Mouse (Mus musculus): ENCODE results near the gene Tecta. TPM values are rescaled to one million over a fixed set of nuclear protein-coding genes. Genes with fewer than 3 reads are reported as not detected.

Gene Tecta
- not detected in 2 replicates for polyA plus RNA-seq (2012; ENCODE audit: insufficient read depth, insufficient read length, missing spikeins)

DNA sequence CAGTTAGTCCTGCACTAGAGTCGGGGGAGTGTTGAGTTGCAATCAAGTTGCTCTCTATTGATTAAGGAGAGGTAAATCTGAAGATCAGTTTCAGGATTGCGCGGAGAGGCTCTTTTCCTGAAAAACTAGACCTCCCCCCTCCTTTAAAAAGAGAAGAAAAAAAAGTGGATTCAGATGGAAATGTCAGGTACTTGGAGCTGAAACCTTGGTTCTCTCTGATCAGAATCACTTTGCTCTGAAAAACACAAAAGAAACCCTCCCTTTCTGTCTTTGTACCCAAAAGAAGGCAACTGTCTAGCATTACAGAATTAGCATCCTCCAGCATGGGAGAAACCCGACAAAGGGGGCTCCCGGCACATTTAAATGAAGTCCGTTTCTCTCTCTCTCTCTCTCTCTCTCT, at the start of gene Tecta:
TSS of gene Tecta (minus strand) at position 101 of the 400 bp plus-strand sequence.
- Histone ChIP-seq H3K4me3 (ENCODE audit: insufficient read depth, low read length) (no peak within 1 kb of the TSS), H3K27ac (ENCODE audit: insufficient read depth, low read depth, low read length) (no peak within 1 kb of the TSS), H3K4me1 (ENCODE audit: control insufficient read depth, insufficient read depth, low read length) (no peaks in the 10 kb centered on the region)
- TF ChIP-seq CTCF (IDR thresholded peaks at IDR 0.05; ENCODE audit: low read depth, low read length) (no peak), POLR2A (IDR thresholded peaks at IDR 0.05; ENCODE audit: borderline replicate concordance, low read depth, low read length) (no peak)

DNA sequence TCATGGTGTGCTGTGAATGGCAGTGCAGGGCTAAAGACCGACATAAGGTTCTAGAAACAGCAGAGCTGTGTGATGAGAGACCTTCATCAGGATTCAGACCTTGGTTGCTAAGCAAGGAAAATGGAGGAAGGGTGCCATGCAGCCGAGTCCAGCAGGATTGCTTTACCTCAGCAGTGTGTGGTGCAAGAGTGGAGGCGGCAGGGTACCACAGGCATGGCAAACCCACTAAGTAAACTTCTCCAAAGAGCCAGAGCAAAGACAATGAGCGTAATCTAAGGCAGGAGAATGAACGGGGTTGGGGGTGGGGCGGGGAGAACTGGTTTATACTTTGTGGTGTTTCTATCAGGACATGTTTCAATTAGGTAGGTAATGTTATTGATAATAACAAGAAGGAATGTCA, 49.3 kb upstream of the Tecta start:
- Histone ChIP-seq H3K4me3 (ENCODE audit: insufficient read depth, low read length) (no peak overlapping the region), H3K4me1 (ENCODE audit: control insufficient read depth, insufficient read depth, low read length) (no peaks in the 10 kb centered on the region), H3K27ac (ENCODE audit: insufficient read depth, low read depth, low read length) (no peak overlapping the region)
- TF ChIP-seq POLR2A (IDR thresholded peaks at IDR 0.05; ENCODE audit: borderline replicate concordance, low read depth, low read length) (no peak), CTCF (IDR thresholded peaks at IDR 0.05; ENCODE audit: low read depth, low read length) (no peak)

DNA sequence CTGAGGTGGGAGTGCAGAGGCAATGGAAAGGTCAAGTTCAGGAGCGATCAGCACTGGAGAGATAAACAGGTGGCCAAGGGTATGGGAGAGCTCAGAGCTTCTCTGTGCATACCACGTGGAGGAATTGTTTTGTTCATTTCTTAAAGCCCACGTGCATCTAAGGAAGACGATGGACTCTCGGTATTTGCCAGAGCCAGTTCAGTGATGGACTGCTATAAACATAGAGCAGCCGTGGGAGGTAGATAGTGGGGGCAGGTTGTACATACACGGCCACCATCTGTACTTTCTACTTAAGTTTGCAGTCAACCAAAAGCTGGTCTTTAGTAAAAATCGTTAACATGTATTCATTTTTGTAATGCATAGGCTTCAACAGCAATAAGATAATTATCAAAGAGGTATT, 42.4 kb upstream of the Tecta start:
- Histone ChIP-seq H3K4me1 (ENCODE audit: control insufficient read depth, insufficient read depth, low read length) (no peaks in the 10 kb centered on the region), H3K27ac (ENCODE audit: insufficient read depth, low read depth, low read length) (no peak overlapping the region), H3K4me3 (ENCODE audit: insufficient read depth, low read length) (no peak overlapping the region)
- no peak for TF ChIP-seq POLR2A (IDR thresholded peaks at IDR 0.05; ENCODE audit: borderline replicate concordance, low read depth, low read length)
- no peak for TF ChIP-seq CTCF (IDR thresholded peaks at IDR 0.05; ENCODE audit: low read depth, low read length)

DNA sequence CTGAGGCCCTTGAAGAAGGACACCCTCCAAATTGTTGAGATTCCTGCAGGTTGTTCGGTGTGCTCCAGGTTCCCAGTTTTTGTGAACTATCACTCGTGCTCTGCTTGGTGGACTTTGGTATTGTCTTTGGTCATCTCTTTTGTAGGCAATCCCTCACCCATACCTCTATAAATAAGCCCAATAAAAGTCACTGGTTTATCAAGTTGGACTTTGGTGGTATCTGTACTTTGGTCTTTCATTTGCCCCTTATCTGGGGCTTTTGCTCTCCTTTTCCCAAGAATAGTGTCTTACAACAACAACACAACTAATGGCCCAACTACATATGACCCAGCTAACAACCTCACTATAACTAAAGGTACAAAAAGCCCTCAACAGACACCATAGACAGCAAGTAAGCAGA, 41.5 kb upstream of the Tecta start:
- TF ChIP-seq CTCF (IDR thresholded peaks at IDR 0.05; ENCODE audit: low read depth, low read length) (no peak), POLR2A (IDR thresholded peaks at IDR 0.05; ENCODE audit: borderline replicate concordance, low read depth, low read length) (no peak)
- Histone ChIP-seq H3K4me3 (ENCODE audit: insufficient read depth, low read length) (no peak overlapping the region), H3K27ac (ENCODE audit: insufficient read depth, low read depth, low read length) (no peak overlapping the region), H3K4me1 (ENCODE audit: control insufficient read depth, insufficient read depth, low read length) (no peaks in the 10 kb centered on the region)

DNA sequence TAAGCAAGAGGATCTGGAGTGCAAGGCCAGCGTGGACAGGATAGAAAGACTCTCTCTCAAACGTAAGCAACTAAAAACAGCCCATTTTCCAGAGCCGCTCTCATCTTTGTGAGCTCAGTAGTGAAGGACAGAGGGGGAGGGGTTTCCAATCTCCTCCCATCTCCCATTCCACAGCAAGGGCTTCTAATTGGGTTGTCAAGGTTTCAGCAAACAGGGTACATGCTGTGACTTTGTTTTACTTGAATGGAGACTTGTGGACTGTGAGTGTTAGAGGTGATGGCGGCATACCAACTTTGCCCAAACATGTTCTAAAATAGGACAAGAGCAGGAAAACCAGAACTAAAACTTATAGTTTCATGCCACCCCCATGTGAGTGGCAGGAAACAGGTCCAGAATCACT, 39.7 kb upstream of the Tecta start:
- Histone ChIP-seq H3K27ac (ENCODE audit: insufficient read depth, low read depth, low read length) (no peak overlapping the region), H3K4me1 (ENCODE audit: control insufficient read depth, insufficient read depth, low read length) (no peaks in the 10 kb centered on the region), H3K4me3 (ENCODE audit: insufficient read depth, low read length) (no peak overlapping the region)
- TF ChIP-seq CTCF (IDR thresholded peaks at IDR 0.05; ENCODE audit: low read depth, low read length) (no peak), POLR2A (IDR thresholded peaks at IDR 0.05; ENCODE audit: borderline replicate concordance, low read depth, low read length) (no peak)

DNA sequence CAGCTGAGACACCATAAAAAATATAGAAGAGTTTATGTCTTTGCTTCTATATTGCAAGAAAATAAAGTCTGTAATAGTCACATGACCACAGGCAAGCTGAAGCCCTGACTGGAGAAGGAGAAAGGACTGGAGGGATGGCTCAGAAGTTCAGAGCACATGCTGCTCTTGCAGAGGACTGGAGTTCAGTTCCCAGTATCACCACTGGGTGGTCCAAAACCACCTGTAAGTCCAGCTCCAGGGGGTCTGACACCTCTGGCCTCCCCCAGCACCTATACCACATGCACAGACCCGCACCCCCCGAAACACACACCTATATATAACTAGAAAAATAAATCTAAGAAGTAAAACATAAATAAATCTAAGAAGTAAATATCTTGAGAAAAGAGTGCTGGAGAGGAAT, 32.4 kb upstream of the Tecta start:
- Histone ChIP-seq H3K4me1 (ENCODE audit: control insufficient read depth, insufficient read depth, low read length) (peaks cover 7% of the 10 kb centered on the region; the same call in 1 of the 2 replicates), H3K27ac (ENCODE audit: insufficient read depth, low read depth, low read length) (no peak overlapping the region), H3K4me3 (ENCODE audit: insufficient read depth, low read length) (no peak overlapping the region)
- TF ChIP-seq CTCF (IDR thresholded peaks at IDR 0.05; ENCODE audit: low read depth, low read length) = no peak
- TF ChIP-seq POLR2A (IDR thresholded peaks at IDR 0.05; ENCODE audit: borderline replicate concordance, low read depth, low read length) = no peak

DNA sequence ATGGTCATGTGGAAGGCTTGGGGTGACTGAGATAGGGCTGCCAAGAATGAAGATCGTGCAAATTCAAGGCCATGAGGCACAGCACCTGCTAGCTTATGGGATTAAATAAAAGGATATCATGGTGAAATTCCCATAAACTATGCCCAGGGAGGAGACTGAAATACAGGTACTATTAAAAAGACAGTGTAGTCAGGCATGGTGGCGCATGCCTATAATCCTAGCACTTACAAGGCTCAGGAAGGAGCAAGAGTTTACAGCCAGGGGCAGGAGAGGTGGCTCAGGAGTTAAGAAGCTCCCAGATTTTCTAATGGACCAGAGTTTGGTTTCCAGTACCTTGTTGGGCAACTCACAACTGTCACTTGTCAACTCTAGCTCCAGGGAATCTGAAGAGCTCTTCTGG, 31.9 kb upstream of the Tecta start:
- H3K27ac ChIP-seq (ENCODE audit: insufficient read depth, low read depth, low read length) = no peak overlapping the region
- peaks cover 7% of the 10 kb centered on the region; the same call in 1 of the 2 replicates for H3K4me1 ChIP-seq (ENCODE audit: control insufficient read depth, insufficient read depth, low read length)
- TF ChIP-seq CTCF (IDR thresholded peaks at IDR 0.05; ENCODE audit: low read depth, low read length) = no peak
- TF ChIP-seq POLR2A (IDR thresholded peaks at IDR 0.05; ENCODE audit: borderline replicate concordance, low read depth, low read length) = no peak
- H3K4me3 ChIP-seq (ENCODE audit: insufficient read depth, low read length) = no peak overlapping the region

DNA sequence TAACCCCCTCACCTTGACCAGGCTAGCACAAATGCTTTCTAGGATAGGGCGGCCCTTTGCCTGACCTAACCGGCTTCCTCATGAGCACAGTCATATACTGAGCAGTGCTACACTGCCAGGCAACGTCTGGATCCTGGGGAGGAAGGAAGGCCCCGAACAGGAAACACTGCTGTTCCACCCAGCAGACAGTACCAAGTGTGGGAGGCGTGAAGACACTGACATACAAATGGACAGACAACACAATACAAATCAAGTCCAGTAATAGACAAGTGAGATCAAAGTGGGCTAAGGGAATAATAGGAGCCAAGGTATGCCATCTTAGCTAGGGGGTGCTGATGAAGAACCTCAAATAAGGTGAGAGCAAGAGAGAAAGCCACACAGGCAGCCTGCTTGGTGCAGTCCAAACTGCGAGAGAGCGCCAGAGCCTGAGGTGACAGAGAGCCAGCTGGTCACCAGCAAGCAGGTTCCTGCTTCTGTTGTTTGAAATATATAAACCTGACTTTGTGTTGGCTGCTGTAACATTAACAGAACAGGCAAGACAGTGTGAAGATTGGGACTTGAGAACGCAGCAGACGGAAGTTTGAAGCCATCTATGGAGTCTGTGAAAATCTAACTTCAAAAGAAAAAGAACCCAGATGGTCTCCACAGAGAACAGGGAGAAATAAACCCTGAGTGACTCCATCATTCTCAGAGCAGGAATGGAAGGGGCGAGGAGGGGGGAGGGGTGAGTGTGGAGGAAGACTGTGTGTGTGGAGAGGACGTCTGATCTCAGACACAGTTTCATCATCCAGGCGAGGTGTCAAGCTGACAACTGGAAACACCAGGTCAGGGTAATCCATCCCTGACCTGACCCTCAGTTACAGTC, 28.6 kb upstream of the Tecta start:
- no peak for TF ChIP-seq CTCF (IDR thresholded peaks at IDR 0.05; ENCODE audit: low read depth, low read length)
- TF ChIP-seq POLR2A (IDR thresholded peaks at IDR 0.05; ENCODE audit: borderline replicate concordance, low read depth, low read length) = no peak
- H3K4me3 ChIP-seq (ENCODE audit: insufficient read depth, low read length) = no peak overlapping the region
- H3K4me1 ChIP-seq (ENCODE audit: control insufficient read depth, insufficient read depth, low read length) = peaks cover 7% of the 10 kb centered on the region; the same call in 1 of the 2 replicates
- H3K27ac ChIP-seq (ENCODE audit: insufficient read depth, low read depth, low read length) = no peak overlapping the region

DNA sequence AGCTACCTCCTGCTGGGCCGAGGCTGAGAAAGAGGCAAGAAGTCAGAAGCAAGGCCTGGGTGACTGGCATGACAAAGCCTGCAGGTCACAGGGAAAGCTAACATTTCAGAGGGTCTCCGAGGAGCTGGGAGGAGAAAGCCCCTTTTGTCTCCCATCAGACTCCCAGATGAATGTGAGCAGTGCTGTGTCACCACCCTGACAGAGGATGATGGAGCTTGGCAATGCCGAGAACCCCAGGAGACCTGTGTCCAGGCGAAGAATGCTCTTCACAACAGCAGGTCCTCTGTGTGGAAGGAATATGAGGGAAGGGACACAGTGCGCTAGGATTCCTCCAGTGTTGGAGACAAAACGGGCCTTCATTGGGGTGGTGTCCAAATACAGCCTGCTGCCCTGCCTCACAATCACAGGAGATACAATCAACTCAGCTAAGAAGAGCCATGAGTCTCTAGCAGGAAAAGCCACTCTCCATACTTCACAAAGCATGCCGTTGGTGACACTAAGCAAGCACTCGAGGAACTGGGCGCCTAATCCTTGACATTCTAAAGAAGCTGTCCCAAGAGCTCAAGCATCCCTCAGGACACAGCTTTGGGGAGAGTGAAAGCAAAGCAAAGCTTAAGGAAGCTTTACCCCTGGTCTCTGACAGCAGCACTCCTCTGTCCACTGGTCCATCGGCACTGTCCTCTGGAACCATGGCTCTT, 27.1 kb upstream of the Tecta start:
- H3K4me1 ChIP-seq (ENCODE audit: control insufficient read depth, insufficient read depth, low read length) = peaks cover 7% of the 10 kb centered on the region; the same call in 1 of the 2 replicates
- H3K27ac ChIP-seq (ENCODE audit: insufficient read depth, low read depth, low read length) = no peak overlapping the region
- no peak for TF ChIP-seq CTCF (IDR thresholded peaks at IDR 0.05; ENCODE audit: low read depth, low read length)
- no peak for TF ChIP-seq POLR2A (IDR thresholded peaks at IDR 0.05; ENCODE audit: borderline replicate concordance, low read depth, low read length)
- H3K4me3 ChIP-seq (ENCODE audit: insufficient read depth, low read length) = no peak overlapping the region

DNA sequence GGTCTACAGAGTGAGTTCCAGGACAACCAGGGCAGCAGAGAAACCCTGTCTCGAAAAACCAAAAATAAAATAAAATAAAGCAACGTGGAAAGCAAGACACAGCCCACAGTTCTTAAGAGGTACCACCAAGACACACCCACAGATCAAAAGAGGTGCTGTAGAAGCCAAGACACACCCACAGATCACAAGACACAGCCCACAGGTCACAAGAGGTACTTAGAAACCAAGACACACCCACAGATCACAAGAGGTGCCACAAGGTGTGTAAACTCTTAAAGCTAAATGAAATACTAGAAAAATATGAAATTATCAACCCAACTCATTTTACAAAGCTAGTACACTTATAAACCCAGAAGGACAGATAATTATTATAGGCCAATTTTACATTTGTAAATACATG, 23.9 kb upstream of the Tecta start:
- Histone ChIP-seq H3K27ac (ENCODE audit: insufficient read depth, low read depth, low read length) (no peak overlapping the region), H3K4me3 (ENCODE audit: insufficient read depth, low read length) (no peak overlapping the region), H3K4me1 (ENCODE audit: control insufficient read depth, insufficient read depth, low read length) (peaks cover 7% of the 10 kb centered on the region; the same call in 1 of the 2 replicates)
- no peak for TF ChIP-seq CTCF (IDR thresholded peaks at IDR 0.05; ENCODE audit: low read depth, low read length)
- TF ChIP-seq POLR2A (IDR thresholded peaks at IDR 0.05; ENCODE audit: borderline replicate concordance, low read depth, low read length) = no peak

Data from bone marrow macrophage, adult 2 months (primary cell).